Mouse (Mus musculus): Measurements from ENCODE around the gene Pigh.

GRCm38 (mm10) chr12:79048898-79049297 lies 40.6 kb downstream of the Pigh start:
- TF ChIP-seq EP300 (IDR thresholded peaks at IDR 0.05) (no peak), CTCF (IDR thresholded peaks at IDR 0.05) (no peak)

Data from lung, postnatal 0 days (tissue).